Mouse (Mus musculus) midbrain, postnatal 0 days (tissue): ENCODE results near the gene Wdsub1. TPM values are rescaled to one million over a fixed set of nuclear protein-coding genes. Genes with fewer than 3 reads are reported as not detected.

Source experiments
- ATAC-seq: fragments of 200-750 bp; cut with Nextera tagmentation; 2 replicates; pipeline ENCODE4 v1.8.0; 2017; ENCODE audit warnings: moderate number of reproducible peaks, mild to moderate bottlenecking, moderate TSS enrichment, moderate library complexity; ENCODE audit not compliant: low FRiP score
- DNase-seq: peaks from one replicate; pipeline ENCODE4 v3.0.0-alpha.2; 2015; ENCODE audit warnings: low spot score
- H3K27ac ChIP-seq: fragments of 300-500 bp; sonication (generic); 2 replicates; pipeline ENCODE4 v1.5.1; 2014; ENCODE audit warnings: low read depth, mild to moderate bottlenecking, low read length, mixed read lengths
- H3K27me3 ChIP-seq: fragments of 300-500 bp; sonication (generic); 2 replicates; pipeline ENCODE4 v1.6.1; 2014; ENCODE audit warnings: low read length, control low read depth, mixed read lengths; ENCODE audit not compliant: insufficient read depth
- H3K36me3 ChIP-seq: fragments of 300-500 bp; sonication (generic); 2 replicates; pipeline ENCODE4 v1.6.1; 2014; ENCODE audit warnings: low read length, control low read depth, mixed read lengths; ENCODE audit not compliant: insufficient read depth
- H3K4me1 ChIP-seq: fragments of 300-500 bp; sonication (generic); 2 replicates; pipeline ENCODE4 v1.6.1; 2014; ENCODE audit warnings: mild to moderate bottlenecking, control low read depth, antibody characterized with exemption, low read length, mixed read lengths; ENCODE audit not compliant: insufficient read depth
- H3K4me2 ChIP-seq: fragments of 300-500 bp; sonication (generic); 2 replicates; pipeline ENCODE4 v1.6.1; 2014; ENCODE audit warnings: low read depth, mild to moderate bottlenecking, low read length, mixed read lengths; ENCODE audit not compliant: poor library complexity, severe bottlenecking
- H3K4me3 ChIP-seq: fragments of 300-500 bp; sonication (generic); 2 replicates; pipeline ENCODE4 v1.5.1; 2014; ENCODE audit warnings: low read depth, mild to moderate bottlenecking, low read length, moderate library complexity
- H3K9ac ChIP-seq: fragments of 300-500 bp; sonication (generic); replicated peaks from 2 replicates; pipeline ENCODE4 v1.6.1; 2014; ENCODE audit warnings: mild to moderate bottlenecking, low read length, moderate library complexity, mixed read lengths; ENCODE audit not compliant: poor library complexity, severe bottlenecking
- H3K9me3 ChIP-seq: fragments of 300-500 bp; sonication (generic); 2 replicates; pipeline ENCODE4 v1.6.1; 2016; ENCODE audit warnings: low read length, control low read depth
- CTCF ChIP-seq: IDR thresholded peaks from 2 replicates; pipeline ENCODE4 v1.5.1; 2016; ENCODE audit warnings: antibody characterized with exemption, mild to moderate bottlenecking
- WGBS: fragments of 180-500 bp; shearing (Covaris S2); extraction: QIAGEN DNeasy Blood & Tissue Kit; methylation state at CpG from one replicate; pipeline ENCODE4 v1.1.7; 2014; 5-methylcytosine and 5-hydroxymethylcytosine counted together
- polyA plus RNA-seq: library from polyadenylated mRNA; unstranded; fragments of >200 nt; fragmentation: Nextera tagmentation; extraction: Ambion mirVana; gene quantifications from 2 replicates; pipeline ENCODE4 v1.2.1, GENCODE M21; 2015
- total RNA-seq: library from RNA; depleted of rRNA; stranded (reverse); fragments of >200 nt; gene quantifications from 2 replicates; pipeline ENCODE4 v1.2.3, GENCODE M21; 2014

Wdsub1 gene
- total and polyA plus RNA-seq, 2 experiments from 2014 or later, result 23.6 to 67.0 TPM

- Histone ChIP-seq H3K9me3 (no peaks in the 10 kb centered on the region), H3K4me3 (no peak overlapping the region), H3K4me2 (no peak overlapping the region), H3K27me3 (no peaks in the 10 kb centered on the region), H3K4me1 (peaks cover 9% of the 10 kb centered on the region), H3K36me3 (no peaks in the 10 kb centered on the region), H3K27ac (peak overlapping the region; percentile 33; the same call in 1 of the 2 replicates), H3K9ac (no peak overlapping the region)
- peak; percentile 65 for ATAC-seq
- DNase-seq, result peak; percentile 73
- 21% methylated on average over 9 of the region's 9 CpGs for WGBS
- peak; percentile 64 for TF ChIP-seq CTCF
These were observed 52.2 kb downstream of the Wdsub1 start for GRCm38 (mm10) chr2:59830151-59830550.

DNA sequence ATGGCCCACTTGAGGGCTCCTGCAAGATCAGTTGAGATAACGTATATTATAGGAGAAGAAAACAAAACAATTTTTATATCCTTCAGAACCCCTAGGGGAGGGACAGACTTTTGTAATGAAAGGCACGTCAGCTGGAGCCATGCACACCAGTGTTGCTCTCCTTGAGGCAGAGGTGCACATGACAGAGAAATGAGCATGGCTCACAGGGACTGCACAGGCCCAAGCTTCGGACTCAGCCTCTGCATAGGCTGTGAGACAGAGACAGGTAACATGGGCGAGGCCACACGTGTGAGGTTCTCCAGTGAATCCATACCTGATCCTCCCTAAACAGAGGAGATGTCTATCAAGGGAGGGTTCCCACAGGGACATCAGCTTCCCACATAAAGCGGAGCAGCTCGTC, 52.7 kb downstream of the Wdsub1 start:
- peak overlapping the region; percentile 33; the same call in 1 of the 2 replicates for H3K27ac ChIP-seq

DNA sequence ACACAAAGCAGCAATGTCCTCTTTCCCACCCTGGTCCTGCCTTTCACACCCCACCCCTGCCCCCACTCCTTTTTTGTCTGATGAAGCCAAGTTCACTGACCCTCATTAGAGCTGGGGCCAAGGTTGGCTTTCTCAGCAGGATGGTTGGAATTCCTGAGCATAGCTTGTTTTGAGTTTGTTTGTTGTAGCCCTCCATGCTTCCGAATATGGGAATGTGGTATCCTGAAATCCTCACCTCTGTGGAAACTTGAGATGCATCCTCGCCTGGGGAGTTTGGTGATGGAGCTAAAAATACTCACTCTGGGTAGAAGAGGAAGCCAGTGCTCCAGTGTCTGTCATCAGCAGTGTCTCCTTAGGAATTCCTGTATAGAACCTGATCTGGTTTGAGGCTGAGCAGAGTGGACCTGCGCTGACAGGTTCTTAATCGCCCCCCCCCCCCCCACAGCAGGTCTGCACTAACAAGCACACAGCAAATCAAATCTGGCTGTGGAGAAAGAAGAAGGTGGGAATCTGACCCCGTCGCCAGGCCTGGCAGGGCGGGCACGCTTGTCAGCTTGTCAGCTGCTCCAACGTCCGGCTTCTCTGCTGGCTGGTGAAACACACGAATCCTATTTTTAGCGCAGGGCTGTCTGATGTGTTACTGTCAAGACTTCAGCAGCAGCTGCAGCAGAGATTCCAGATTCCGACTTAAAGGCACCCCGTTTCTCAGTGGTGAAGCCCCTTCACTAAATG, 53.4 kb downstream of the Wdsub1 start:
- no peaks in the 10 kb centered on the region for H3K9me3 ChIP-seq
- peak; percentile 41 for ATAC-seq
- WGBS, result 27% methylated on average over 14 of the region's 14 CpGs
- TF ChIP-seq CTCF, result no peak
- H3K27me3 ChIP-seq, result no peaks in the 10 kb centered on the region
- H3K4me2 ChIP-seq, result 0 out of 2 replicates have a peak overlapping the region, but pooled peaks have one; percentile 13
- no peak overlapping the region for H3K4me3 ChIP-seq
- DNase-seq, result peak; percentile 72
- H3K27ac ChIP-seq, result peak overlapping the region; percentile 33
- H3K9ac ChIP-seq, result no peak overlapping the region
- peaks cover 9% of the 10 kb centered on the region for H3K4me1 ChIP-seq
- no peaks in the 10 kb centered on the region for H3K36me3 ChIP-seq

More for the DNA sequence above, 52.7 kb downstream of the Wdsub1 start:
- ATAC-seq (no peak), DNase-seq (no peak)
- H3K4me3 ChIP-seq, result no peak overlapping the region
- TF ChIP-seq CTCF, result no peak
- no peaks in the 10 kb centered on the region for H3K9me3 ChIP-seq
- no peak overlapping the region for H3K9ac ChIP-seq
- peaks cover 9% of the 10 kb centered on the region for H3K4me1 ChIP-seq
- H3K4me2 ChIP-seq, result no peak overlapping the region
- no peaks in the 10 kb centered on the region for H3K27me3 ChIP-seq
- 74% methylated on average over 7 of the region's 7 CpGs for WGBS
- H3K36me3 ChIP-seq, result no peaks in the 10 kb centered on the region

- Histone ChIP-seq H3K4me3 (no peak overlapping the region), H3K36me3 (no peaks in the 10 kb centered on the region), H3K4me2 (no peak overlapping the region), H3K27me3 (no peaks in the 10 kb centered on the region), H3K9me3 (no peaks in the 10 kb centered on the region), H3K27ac (no peak overlapping the region), H3K9ac (no peak overlapping the region), H3K4me1 (peaks cover 9% of the 10 kb centered on the region)
- WGBS, result 51% methylated on average over 11 of the region's 11 CpGs
- ATAC-seq (no peak), DNase-seq (no peak)
- TF ChIP-seq CTCF, result no peak
These were observed 54.2 kb downstream of the Wdsub1 start for GRCm38 (mm10) chr2:59828103-59828655.

DNA sequence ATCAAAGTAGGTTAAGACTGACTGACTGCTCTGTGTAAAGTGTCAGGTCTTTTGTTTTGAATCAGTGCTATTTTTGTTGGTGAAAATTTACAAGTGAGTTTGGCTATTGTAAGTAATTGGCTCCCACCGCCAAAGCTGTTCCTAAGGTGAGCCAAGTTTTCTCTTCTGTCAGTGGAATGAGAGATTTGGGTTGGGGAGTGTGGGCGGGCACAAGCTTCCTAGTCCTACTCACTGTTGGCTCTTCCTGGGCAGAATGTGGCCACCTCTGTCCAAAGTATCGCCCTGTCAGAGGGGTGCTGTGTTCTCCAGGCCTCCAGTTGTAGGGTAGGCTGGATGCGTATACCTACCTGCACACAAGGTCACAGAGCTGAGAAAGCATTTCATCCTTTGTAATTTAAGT, 57.0 kb downstream of the Wdsub1 start:
- ATAC-seq, result no peak
- peaks cover 9% of the 10 kb centered on the region for H3K4me1 ChIP-seq

DNA sequence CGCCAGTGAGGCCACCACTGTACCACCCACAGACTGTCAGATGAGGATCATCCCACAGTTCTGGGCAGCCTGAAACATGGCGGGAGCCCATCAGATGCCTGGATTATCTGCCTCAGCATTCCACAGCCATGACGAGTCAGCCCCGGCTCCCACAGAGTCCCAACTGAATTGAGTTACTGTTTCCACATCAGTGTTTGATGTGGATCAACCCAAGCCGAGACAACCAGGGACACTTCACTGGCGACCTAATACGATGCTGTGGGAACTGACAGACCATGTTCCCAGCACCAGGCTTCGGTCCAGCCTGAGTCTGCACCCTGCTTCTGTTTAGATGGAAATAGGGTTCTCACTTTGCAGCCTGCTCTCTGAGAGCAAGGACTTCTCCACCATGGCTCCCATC, 58.1 kb downstream of the Wdsub1 start:
- Histone ChIP-seq H3K4me2 (no peak overlapping the region), H3K9me3 (no peaks in the 10 kb centered on the region), H3K9ac (no peak overlapping the region), H3K36me3 (no peaks in the 10 kb centered on the region), H3K27ac (no peak overlapping the region), H3K27me3 (no peaks in the 10 kb centered on the region), H3K4me1 (0 out of 2 replicates have a peak, but pooled peaks cover 3% of the 10 kb centered on the region), H3K4me3 (no peak overlapping the region)
- ATAC-seq (no peak), DNase-seq (no peak)
- no peak for TF ChIP-seq CTCF
- WGBS, result 59% methylated on average over 8 of the region's 8 CpGs

More for the DNA sequence above, 57.0 kb downstream of the Wdsub1 start:
- no peak for DNase-seq
- Histone ChIP-seq H3K27me3 (no peaks in the 10 kb centered on the region), H3K27ac (no peak overlapping the region), H3K36me3 (no peaks in the 10 kb centered on the region), H3K9me3 (no peaks in the 10 kb centered on the region), H3K4me2 (no peak overlapping the region), H3K4me3 (no peak overlapping the region), H3K9ac (no peak overlapping the region)
- TF ChIP-seq CTCF, result no peak
- WGBS, result 77% methylated on average over 4 of the region's 4 CpGs
